Mouse (Mus musculus) B cell, adult 67 days (primary cell): Measurements from ENCODE around the gene Nfkbie. TPM values are rescaled to one million over a fixed set of nuclear protein-coding genes. Genes with fewer than 3 reads are reported as not detected.

Source experiments
- total RNA-seq, 2 experiments: library from RNA; stranded (reverse); gene quantifications; 4 replicates each; pipeline ENCODE4 v1.2.4; 2023

Nfkbie gene
- 100 to 1,000 TPM; 139 to 141 TPM for total RNA-seq

DNA sequence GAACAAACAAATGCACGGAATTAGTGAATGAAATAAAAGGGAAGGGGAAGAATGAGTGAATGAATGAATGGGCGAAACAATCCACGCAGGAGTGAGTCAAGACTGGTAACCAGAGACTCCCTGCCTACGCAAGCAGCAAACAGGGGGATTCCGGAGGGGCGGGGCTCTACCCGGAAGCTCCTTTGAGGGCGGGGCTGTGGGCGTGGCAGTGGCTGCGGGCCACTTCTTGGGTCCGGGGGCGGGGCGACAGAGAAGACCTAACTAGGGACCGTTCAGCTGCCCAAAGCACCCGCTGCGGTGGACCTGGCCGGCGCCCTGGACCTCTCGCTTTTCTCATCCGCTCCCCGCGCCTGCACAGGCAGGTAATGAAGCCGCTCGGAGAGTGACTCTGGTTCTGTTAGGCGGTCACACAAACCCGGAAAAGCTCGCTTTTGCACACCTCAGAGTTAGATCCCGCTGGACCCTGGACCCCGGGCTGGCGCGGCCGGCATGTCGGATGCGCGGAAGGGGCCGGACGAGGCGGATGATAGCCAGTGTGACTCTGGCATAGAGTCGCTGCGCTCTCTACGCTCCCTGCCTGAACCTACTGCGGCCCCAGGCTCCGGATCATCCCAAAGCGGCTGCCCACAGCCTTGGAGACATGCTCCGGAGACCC lies at the start of gene Nfkbie:
TSS of gene Nfkbie (plus strand) at position 252 of the 655 bp plus-strand sequence.

DNA sequence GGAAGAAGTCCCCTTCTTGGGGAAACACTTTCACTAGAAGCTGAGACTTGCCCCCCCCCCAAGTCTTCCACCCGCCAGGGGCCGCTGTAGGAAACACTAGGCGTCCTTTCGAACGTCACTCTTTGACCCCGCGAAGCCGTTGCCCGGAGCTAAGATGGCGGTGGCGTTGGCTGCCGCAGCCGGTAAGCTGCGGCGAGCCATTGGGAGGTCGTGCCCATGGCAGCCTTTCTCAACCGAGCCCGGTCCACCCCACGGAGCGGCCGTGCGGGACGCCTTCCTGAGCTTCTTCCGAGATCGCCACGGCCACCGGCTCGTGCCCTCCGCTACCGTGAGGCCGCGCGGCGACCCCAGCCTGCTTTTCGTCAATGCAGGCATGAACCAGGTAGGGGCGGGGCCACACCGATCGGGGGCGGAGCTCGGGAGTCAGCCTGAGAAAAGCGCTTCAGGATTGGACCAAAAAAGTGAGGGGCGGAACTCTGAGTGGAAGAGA lies 48.8 kb upstream of the Nfkbie start, which contains the start of gene Aars2:
TSS of gene Aars2 (plus strand) at position 142 of the 490 bp plus-strand sequence.

DNA sequence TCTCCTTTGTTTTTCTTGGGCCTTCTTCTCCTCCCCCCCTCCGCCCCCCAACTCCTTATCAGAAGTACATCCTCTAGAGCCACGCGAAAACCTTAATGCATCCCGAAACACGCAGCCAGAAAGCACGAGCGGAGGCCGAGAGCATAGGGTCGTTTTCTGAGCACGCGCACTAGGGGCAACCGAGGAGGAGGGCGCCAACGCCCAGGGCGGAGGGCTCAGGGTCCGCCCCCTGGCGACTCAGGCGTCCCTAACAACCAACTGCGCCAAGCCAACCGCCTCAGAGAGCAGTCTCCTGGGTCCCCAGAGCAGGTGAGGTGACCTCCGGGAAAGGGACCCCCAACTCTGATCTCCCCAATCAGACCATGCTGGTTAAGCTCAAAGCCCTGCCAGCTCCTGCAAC lies 32.2 kb upstream of the Nfkbie start, which contains the start of gene Tcte1:
TSS of gene Tcte1 (plus strand) at position 172 of the 400 bp plus-strand sequence.

GRCm38 (mm10) chr17:45549617-45550181 lies 5.8 kb upstream of the Nfkbie start, which contains the start of gene Tmem151b:
Tmem151b (minus strand) TSS chr17:45549677.

DNA sequence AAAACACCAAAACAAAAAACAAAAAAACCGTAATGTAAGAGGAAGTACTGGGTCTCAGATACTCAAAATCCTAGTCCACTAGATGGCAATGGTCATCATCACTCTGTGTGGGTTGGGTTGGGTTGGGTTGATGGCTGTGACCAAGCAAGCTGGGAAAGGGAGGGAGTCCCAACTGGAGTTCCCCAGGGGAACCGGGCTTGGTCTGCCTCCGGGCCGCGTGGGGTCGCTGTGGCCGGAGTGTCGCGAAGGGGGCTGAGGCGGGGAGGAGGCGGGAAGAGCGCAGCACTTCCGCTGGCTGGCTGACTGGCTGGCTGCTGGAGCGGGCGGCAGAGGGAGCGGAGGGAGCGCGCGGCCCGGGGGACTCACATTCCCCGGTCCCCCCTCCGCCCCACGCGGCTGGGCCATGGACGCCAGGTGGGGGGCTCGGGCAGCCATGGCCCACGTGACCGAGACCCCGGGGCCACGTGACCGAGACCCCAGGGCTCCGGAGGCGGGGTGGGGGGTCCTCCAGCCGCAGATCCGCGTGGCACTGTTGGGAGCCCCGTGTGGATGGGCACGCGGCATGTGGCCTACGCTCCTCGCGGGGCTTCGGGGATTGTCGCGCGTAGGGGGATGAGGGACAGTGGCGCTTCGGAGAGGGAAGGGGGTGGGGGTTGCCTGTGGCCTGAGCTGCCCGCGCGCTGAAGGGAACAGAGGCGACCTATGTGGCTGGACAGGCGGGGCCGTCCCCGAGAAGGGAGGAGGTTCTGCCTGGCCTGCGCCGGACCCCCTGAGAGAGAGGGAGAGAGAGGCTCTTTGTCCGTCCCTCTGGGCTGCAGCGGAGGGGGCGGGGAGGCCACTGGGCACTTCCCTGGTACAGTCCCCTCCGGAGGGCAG lies 8.4 kb downstream of the Nfkbie start, which contains the start of gene Slc35b2:
TSS of gene Slc35b2 (plus strand) at position 220 of the 876 bp plus-strand sequence.

DNA sequence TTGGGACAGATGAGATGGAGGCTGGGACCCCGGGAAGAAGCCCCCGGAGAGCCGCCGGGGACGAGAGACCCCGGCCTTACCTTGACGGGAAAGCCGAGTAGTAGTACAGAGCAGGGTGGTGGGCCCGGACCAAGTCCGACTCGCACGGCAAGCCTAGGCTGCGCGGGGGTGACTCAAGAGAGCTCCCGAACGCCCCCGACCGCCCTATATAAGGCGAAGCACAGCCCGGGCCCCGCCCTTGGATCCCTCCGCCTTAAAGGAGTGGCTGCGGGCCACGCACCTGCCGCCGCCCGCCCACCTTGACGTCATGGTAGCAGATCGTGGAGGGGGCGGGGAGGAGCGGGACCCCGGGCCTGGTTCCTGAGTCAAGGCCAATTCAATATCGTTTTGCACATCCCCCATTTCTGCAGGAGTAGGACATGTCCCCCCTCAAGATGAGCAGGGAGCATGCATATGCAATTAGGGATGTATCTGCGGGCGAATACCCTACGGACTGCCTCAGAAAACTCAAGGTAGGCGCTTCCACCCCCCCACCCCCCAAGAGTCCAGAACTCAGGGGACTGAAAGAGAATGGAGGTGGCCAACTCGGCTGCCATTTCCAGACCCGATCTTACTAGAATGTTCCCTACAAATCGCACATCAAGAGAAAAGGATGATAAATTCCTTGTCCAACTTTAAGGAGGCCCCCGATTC lies 17.7 kb downstream of the Nfkbie start, which contains the start of gene Hsp90ab1:
TSS of gene Hsp90ab1 (minus strand) at position 185 of the 693 bp plus-strand sequence.

DNA sequence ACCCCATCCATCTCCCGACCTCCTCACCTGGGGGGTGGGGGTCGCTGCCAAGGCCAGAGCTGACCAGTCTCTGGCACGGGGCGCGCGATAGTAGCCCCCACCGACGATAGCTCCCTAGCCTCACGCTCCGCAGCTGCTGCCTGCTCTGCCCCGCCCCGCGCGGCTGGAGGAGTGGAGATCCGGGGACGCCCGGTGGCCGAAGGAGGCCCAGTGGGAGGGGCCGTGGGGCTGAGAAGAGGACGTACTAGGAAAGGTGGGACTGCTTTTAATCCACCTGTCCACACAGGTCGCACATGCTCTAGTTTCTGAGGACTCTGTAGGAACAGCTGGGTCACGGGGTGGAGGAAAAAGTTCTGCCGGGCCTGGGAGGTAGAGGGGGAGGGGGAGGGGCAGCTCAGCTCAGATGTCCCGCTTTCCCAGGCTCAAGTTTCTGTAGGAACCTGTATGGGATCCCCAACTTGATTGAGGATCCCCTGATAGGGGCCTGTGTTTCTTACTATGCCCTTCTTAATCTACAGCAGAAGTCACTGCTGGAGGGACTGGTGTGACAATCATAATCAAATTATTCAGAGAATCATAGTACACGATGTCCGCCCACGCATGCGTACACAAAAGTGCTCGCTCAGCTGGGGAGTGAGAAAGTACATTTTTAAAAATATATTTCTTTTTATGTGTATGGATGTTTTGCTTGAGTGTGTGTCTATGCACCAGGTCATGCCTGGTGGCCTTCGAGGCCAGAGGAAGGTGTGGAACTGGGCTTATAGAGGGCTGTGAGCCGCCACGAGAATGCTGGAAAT lies 44.1 kb downstream of the Nfkbie start, which contains the start of gene Slc29a1:
TSS of gene Slc29a1 (minus strand) at position 161 of the 797 bp plus-strand sequence.

GRCm38 (mm10) chr17:45601877-45602304 lies 46.4 kb downstream of the Nfkbie start, which contains the start of gene Mymx:
Mymx (minus strand) TSS chr17:45602102.

Other genes with a start within 250 kb of the Nfkbie start
- gene Cdc5l, start 122.0 kb upstream of the Nfkbie start, total RNA-seq, result 100 to 1,000 TPM in 1 of 2 experiments, 10 to 100 TPM in 1; 88.0 to 104 TPM
- gene Spats1, start 80.3 kb upstream of the Nfkbie start, total RNA-seq, result not detected
- 10 to 100 TPM; 18.6 to 22.1 TPM for gene Aars2, start 48.9 kb upstream of the Nfkbie start, total RNA-seq
- gene Tcte1, start 32.3 kb upstream of the Nfkbie start, total RNA-seq, result not detected
- under 1 TPM; 0.33 to 0.38 TPM for gene Tmem151b, start 6.0 kb upstream of the Nfkbie start, total RNA-seq
- 10 to 100 TPM; 51.3 to 57.0 TPM for gene Slc35b2, start 8.2 kb downstream of the Nfkbie start, total RNA-seq
- gene Hsp90ab1, start 17.6 kb downstream of the Nfkbie start, total RNA-seq, result 1,000 to 10,000 TPM in 1 of 2 experiments, 100 to 1,000 TPM in 1; 986 to 1,178 TPM
- 10 to 100 TPM; 21.9 to 22.2 TPM for gene Slc29a1, start 43.9 kb downstream of the Nfkbie start, total RNA-seq
- gene Mymx, start 46.4 kb downstream of the Nfkbie start, total RNA-seq, result not detected
- under 1 TPM in 1 of 2 experiments, not detected in 1; 0.46 TPM for gene Capn11, start 103.6 kb downstream of the Nfkbie start, total RNA-seq
- gene Mrpl14, start 130.6 kb downstream of the Nfkbie start, total RNA-seq, result 10 to 100 TPM; 26.0 to 29.3 TPM
- 10 to 100 TPM; 28.6 to 30.6 TPM for gene Tmem63b, start 131.2 kb downstream of the Nfkbie start, total RNA-seq
- not detected for gene 1600014C23Rik, start 178.1 kb downstream of the Nfkbie start, total RNA-seq